9 mouse cellular contexts compared by ENCODE assay signal in the genomic region with DNA sequence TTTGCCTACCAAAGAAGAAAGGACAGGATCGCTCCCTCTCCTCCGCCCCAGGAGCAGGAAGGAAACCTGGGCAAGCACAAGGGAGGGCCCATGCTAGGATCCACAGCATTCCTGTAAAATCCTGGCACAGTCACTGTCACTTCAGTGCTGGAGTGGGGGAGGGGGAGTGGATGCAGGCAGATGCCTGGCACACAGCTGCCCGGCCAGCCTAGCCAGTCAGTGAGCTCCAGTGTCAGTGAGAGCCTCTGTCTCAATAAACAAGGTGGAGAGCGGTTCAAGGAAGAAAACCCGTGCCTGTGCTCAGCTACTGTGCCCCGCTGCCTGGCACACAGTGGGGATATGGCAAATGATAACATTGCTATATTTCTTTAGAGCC. TPM values are rescaled to one million over a fixed set of nuclear protein-coding genes. Genes with fewer than 3 reads are reported as not detected.
DNase-seq lines count a peak whose midpoint lies in the region; ATAC-seq and TF ChIP-seq lines count a peak whose summit lies in the region.
"Had no signal": no experiment of that assay in that cellular context is flagged by ENCODE, and none has a peak within 500 bp of the region (broad histone marks: within the 10 kb centered on the region; RNA-seq: fewer than 3 reads in every experiment).

No protein-coding gene starts in this region.

- no peak overlapping the region for H3K4me3 ChIP-seq in forebrain, embryonic 14.5 days (ENCODE audit: low read depth, low read length)
- H3K4me3 ChIP-seq in hindbrain, postnatal 0 days (ENCODE audit: low read length) = no peak overlapping the region
- no peak overlapping the region for H3K4me3 ChIP-seq in neural tube, embryonic 15.5 days (replicated peaks)
- H3K4me3 ChIP-seq: limb, embryonic 13.5 days had no signal

- H3K27me3 ChIP-seq in forebrain, embryonic 14.5 days (replicated peaks; ENCODE audit: control insufficient read depth, insufficient read depth, low read length) = no peaks in the 10 kb centered on the region
- H3K27me3 ChIP-seq in hindbrain, postnatal 0 days (ENCODE audit: insufficient read depth, low read length) = no peaks in the 10 kb centered on the region
- no peaks in the 10 kb centered on the region for H3K27me3 ChIP-seq in neural tube, embryonic 15.5 days (replicated peaks)
- H3K27me3 ChIP-seq: limb, embryonic 13.5 days had no signal

- no peaks in the 10 kb centered on the region for H3K9me3 ChIP-seq in forebrain, embryonic 14.5 days (replicated peaks; ENCODE audit: control insufficient read depth, low read length)
- no peaks in the 10 kb centered on the region for H3K9me3 ChIP-seq in hindbrain, postnatal 0 days (ENCODE audit: low read length)
- no peaks in the 10 kb centered on the region for H3K9me3 ChIP-seq in neural tube, embryonic 15.5 days (replicated peaks)
- H3K9me3 ChIP-seq: limb, embryonic 13.5 days had no signal

- no peak for TF ChIP-seq CTCF in hindbrain, postnatal 0 days (IDR thresholded peaks at IDR 0.05; ENCODE audit: low read depth)

- no peaks in the 10 kb centered on the region for H3K36me3 ChIP-seq in forebrain, embryonic 14.5 days (ENCODE audit: control insufficient read depth, insufficient read depth, low read length)
- no peaks in the 10 kb centered on the region for H3K36me3 ChIP-seq in hindbrain, postnatal 0 days (ENCODE audit: insufficient read depth, low read length)
- H3K36me3 ChIP-seq in neural tube, embryonic 15.5 days = no peaks in the 10 kb centered on the region
- H3K36me3 ChIP-seq: limb, embryonic 13.5 days had no signal

- peaks cover 30% of the 10 kb centered on the region for H3K4me1 ChIP-seq in forebrain, embryonic 14.5 days (ENCODE audit: control insufficient read depth, insufficient read depth, low read length)
- H3K4me1 ChIP-seq in hindbrain, postnatal 0 days (ENCODE audit: insufficient read depth, low read length) = peaks cover 30% of the 10 kb centered on the region
- H3K4me1 ChIP-seq in neural tube, embryonic 15.5 days = peaks cover 34% of the 10 kb centered on the region

- WGBS in forebrain, embryonic 14.5 days = 67% methylated on average over 6 of the region's 6 CpGs
- 71% methylated on average over 6 of the region's 6 CpGs for WGBS in hindbrain, postnatal 0 days
- WGBS in neural tube, embryonic 15.5 days = 66% methylated on average over 6 of the region's 6 CpGs

- H3K4me2 ChIP-seq in forebrain, embryonic 14.5 days (ENCODE audit: low read length) = no peak overlapping the region
- no peak overlapping the region for H3K4me2 ChIP-seq in hindbrain, postnatal 0 days (ENCODE audit: low read depth, low read length)
- no peak overlapping the region for H3K4me2 ChIP-seq in neural tube, embryonic 15.5 days
- H3K4me2 ChIP-seq: limb, embryonic 13.5 days; lung, embryonic 14.5 days had no signal

- no peak for ATAC-seq in forebrain, embryonic 14.5 days
- ATAC-seq in hindbrain, postnatal 0 days = no peak
- ATAC-seq in neural tube, embryonic 15.5 days (ENCODE audit: low FRiP score) = no peak
- ATAC-seq in monocyte, adult 5-6 weeks (replicated peaks; ENCODE audit: insufficient number of reproducible peaks, low FRiP score, low TSS enrichment, poor library complexity, severe bottlenecking) = no peak

- H3K9ac ChIP-seq in forebrain, embryonic 14.5 days (ENCODE audit: low read length) = no peak overlapping the region
- no peak overlapping the region for H3K9ac ChIP-seq in hindbrain, postnatal 0 days (replicated peaks; ENCODE audit: low read length)
- no peak overlapping the region for H3K9ac ChIP-seq in neural tube, embryonic 15.5 days (replicated peaks)
- H3K9ac ChIP-seq: limb, embryonic 13.5 days; lung, embryonic 14.5 days had no signal

- peak overlapping the region; percentile 88 for H3K27ac ChIP-seq in forebrain, embryonic 14.5 days (ENCODE audit: low read depth, low read length)
- peak overlapping the region; percentile 78 for H3K27ac ChIP-seq in hindbrain, postnatal 0 days
- H3K27ac ChIP-seq in neural tube, embryonic 15.5 days (replicated peaks) = peak overlapping the region; percentile 35
- H3K27ac ChIP-seq: limb, embryonic 13.5 days had no signal

- DNase-seq in retina, postnatal 1 day = peak; percentile 50
- no peak for DNase-seq in retina, embryonic 14.5 days (ENCODE audit: low spot score)
- no peak for DNase-seq in forebrain, embryonic 14.5 days (ENCODE audit: low spot score)
- peak; percentile 33 for DNase-seq in hindbrain, postnatal 0 days (ENCODE audit: low spot score)
- no peak for DNase-seq in gastrocnemius, adult 8-10 months (ENCODE audit: low spot score in 2 of 2)
- DNase-seq: lung, embryonic 14.5 days had no signal

RNA-seq across cellular contexts. Expression of a gene that starts 24.5 kb away (rescaled TPM):
- 52.2 and 57.1 TPM in 2 replicates for polyA plus RNA-seq in forebrain, embryonic 14.5 days (2014; fragmentation: Nextera tagmentation; extraction: Ambion mirVana)
- 45.8 and 55.2 TPM in 2 replicates for total RNA-seq in hindbrain, postnatal 0 days (2014; rRNA removed)
- polyA plus RNA-seq in hindbrain, postnatal 0 days (2015; fragmentation: Nextera tagmentation; extraction: Ambion mirVana) = 41.2 and 42.1 TPM in 2 replicates
- polyA plus RNA-seq in neural tube, embryonic 15.5 days (2015; fragmentation: Nextera tagmentation; extraction: Ambion mirVana) = 60.3 and 69.0 TPM in 2 replicates
- total RNA-seq in gastrocnemius, adult 8-10 months (2022) = 100 to 1,000 TPM in 3 of 4 experiments, 10 to 100 TPM in 1; 92.6 to 123 (median 118) TPM
- total RNA-seq in monocyte, adult 5-6 weeks (2017) = not detected in 3 replicates

Comparison
In these comparisons a context has a peak if more than half of its experiments do, and no peak if none do; other contexts are left out.
1. DNase-seq: peak in retina, postnatal 1 day (single experiment) and hindbrain, postnatal 0 days (single experiment); none in retina, embryonic 14.5 days (single experiment), forebrain, embryonic 14.5 days (single experiment) and gastrocnemius, adult 8-10 months (0 of 2).
2. H3K27ac ChIP-seq: peak in every context shown above with its lines; median percentile 88 in forebrain, embryonic 14.5 days; 78 in hindbrain, postnatal 0 days; 35 in neural tube, embryonic 15.5 days.
3. RNA of a gene that starts 24.5 kb away (total RNA-seq): 92.6 to 123 TPM in gastrocnemius, adult 8-10 months and 45.8 to 55.2 TPM in hindbrain, postnatal 0 days; not detected in monocyte, adult 5-6 weeks; every median in the first group is over 10 times any median in the second.